Mouse (Mus musculus) midbrain, embryonic 13.5 days (tissue): Measurements from ENCODE around the gene Homer3. TPM values are rescaled to one million over a fixed set of nuclear protein-coding genes. Genes with fewer than 3 reads are reported as not detected.

Source experiments
- ATAC-seq: fragments of 200-750 bp; cut with Nextera tagmentation; 2 replicates; pipeline ENCODE4 v1.8.0; 2017; ENCODE audit warnings: mild to moderate bottlenecking, moderate TSS enrichment, moderate library complexity
- H3K27ac ChIP-seq: fragments of 300-500 bp; sonication (generic); 2 replicates; pipeline ENCODE4 v1.5.1; 2015; ENCODE audit warnings: inconsistent platforms, mild to moderate bottlenecking, moderate library complexity
- H3K27me3 ChIP-seq: fragments of 300-500 bp; sonication (generic); 2 replicates; pipeline ENCODE4 v1.6.1; 2015; ENCODE audit warnings: mild to moderate bottlenecking, inconsistent platforms
- H3K36me3 ChIP-seq: fragments of 300-500 bp; sonication (generic); 2 replicates; pipeline ENCODE4 v1.6.1; 2015; ENCODE audit warnings: mild to moderate bottlenecking, inconsistent platforms
- H3K4me1 ChIP-seq: fragments of 300-500 bp; sonication (generic); replicated peaks from 2 replicates; pipeline ENCODE4 v1.6.1; 2015; ENCODE audit warnings: inconsistent platforms
- H3K4me2 ChIP-seq: fragments of 300-500 bp; sonication (generic); replicated peaks from 2 replicates; pipeline ENCODE4 v1.6.1; 2015; ENCODE audit warnings: moderate library complexity, mild to moderate bottlenecking, inconsistent platforms
- H3K4me3 ChIP-seq: fragments of 300-500 bp; sonication (generic); replicated peaks from 2 replicates; pipeline ENCODE4 v1.5.1; 2015; ENCODE audit warnings: mild to moderate bottlenecking, inconsistent platforms
- H3K9ac ChIP-seq: fragments of 300-500 bp; sonication (generic); replicated peaks from 2 replicates; pipeline ENCODE4 v1.6.1; 2015; ENCODE audit warnings: mild to moderate bottlenecking, inconsistent platforms
- H3K9me3 ChIP-seq: fragments of 300-500 bp; sonication (generic); 2 replicates; pipeline ENCODE4 v1.6.1; 2016; ENCODE audit warnings: mild to moderate bottlenecking, inconsistent platforms
- WGBS: fragments of 180-500 bp; shearing (Covaris S2); methylation state at CpG from one replicate; pipeline ENCODE4 v1.1.7; 2015; 5-methylcytosine and 5-hydroxymethylcytosine counted together
- polyA plus RNA-seq: library from polyadenylated mRNA; unstranded; fragments of >200 nt; fragmentation: Nextera tagmentation; extraction: Ambion mirVana; gene quantifications from 2 replicates; pipeline ENCODE4 v1.2.1, GENCODE M21; 2015

Gene Homer3
- polyA plus RNA-seq, 1 experiment from 2014 or later: 61.5 TPM

DNA sequence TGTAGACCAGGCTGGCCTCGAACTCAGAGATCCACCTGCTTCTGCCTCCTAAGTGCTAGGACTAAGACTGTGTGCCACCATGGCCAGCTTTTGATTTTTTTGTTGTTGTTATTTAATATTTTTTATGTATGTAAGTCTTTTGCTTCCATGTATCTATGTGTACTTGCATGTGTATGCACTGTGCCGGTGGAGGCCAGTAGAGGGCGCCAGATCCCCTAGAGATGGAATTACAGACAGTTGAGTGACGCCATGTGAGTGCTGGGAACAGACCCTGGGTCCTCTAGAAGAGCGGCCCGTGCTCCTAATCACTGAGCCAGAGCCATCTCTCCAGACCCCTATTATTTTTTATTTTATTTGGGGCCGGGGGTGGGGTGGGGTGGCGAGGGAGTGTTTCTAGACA, 4.1 kb downstream of the Homer3 start:
- Histone ChIP-seq H3K9me3 (no peaks in the 10 kb centered on the region), H3K27ac (no peak overlapping the region), H3K9ac (no peak overlapping the region), H3K4me3 (no peak overlapping the region), H3K27me3 (no peaks in the 10 kb centered on the region), H3K4me2 (no peak overlapping the region), H3K4me1 (peaks cover 22% of the 10 kb centered on the region), H3K36me3 (peaks cover 67% of the 10 kb centered on the region)
- whole genome bisulfite sequencing: 89% methylated on average over 8 of the region's 8 CpGs
- no peak for ATAC-seq

DNA sequence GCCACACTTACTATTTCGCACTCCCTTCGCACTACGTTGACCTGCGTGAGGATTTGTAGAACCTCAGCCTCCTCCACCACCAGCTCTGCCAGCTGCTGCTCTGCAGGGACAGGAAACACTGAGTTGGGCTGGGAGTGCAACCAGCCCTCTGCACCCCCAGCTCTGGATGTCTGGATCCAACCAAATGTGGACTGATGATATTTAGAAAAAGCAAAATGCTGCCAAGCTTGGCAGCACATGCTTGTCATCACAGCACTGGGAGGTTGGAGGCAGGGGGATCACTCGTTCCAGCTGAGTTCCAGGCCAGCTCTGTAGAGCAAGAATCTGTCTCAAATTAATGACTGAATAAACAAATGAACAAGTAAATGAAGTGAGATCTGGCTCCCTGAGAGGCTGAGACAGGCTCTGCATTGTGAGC, 11.4 kb downstream of the Homer3 start:
- H3K27ac ChIP-seq: no peak overlapping the region
- H3K27me3 ChIP-seq: no peaks in the 10 kb centered on the region
- no peak for ATAC-seq
- no peaks in the 10 kb centered on the region for H3K4me1 ChIP-seq
- H3K4me2 ChIP-seq: no peak overlapping the region
- H3K36me3 ChIP-seq: peaks cover 93% of the 10 kb centered on the region
- 83% methylated on average over 5 of the region's 5 CpGs for WGBS
- no peaks in the 10 kb centered on the region for H3K9me3 ChIP-seq
- H3K9ac ChIP-seq: no peak overlapping the region
- no peak overlapping the region for H3K4me3 ChIP-seq

DNA sequence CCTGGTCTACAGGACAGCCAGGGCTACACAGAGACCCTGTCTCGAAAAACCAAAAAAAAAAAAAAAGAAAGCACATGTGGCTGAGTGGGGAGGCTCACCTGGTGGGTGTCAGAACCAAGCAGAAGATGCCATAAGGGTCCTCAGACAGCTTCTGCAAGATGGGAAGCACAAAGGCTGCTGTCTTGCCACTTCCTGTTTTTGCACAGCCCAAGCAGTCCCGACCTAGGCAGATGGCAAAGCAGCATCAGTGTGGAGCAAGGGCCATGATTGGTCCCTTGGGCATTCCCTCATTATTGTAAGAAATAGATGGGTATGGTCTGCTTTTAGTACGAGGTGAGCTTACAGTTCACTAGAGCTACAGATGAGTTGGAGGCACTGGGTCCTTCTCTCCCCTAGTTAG, 18.3 kb downstream of the Homer3 start:
- Histone ChIP-seq H3K27ac (no peak overlapping the region), H3K4me3 (no peak overlapping the region), H3K4me2 (no peak overlapping the region), H3K27me3 (no peaks in the 10 kb centered on the region), H3K9ac (no peak overlapping the region), H3K36me3 (peaks cover 60% of the 10 kb centered on the region), H3K9me3 (no peaks in the 10 kb centered on the region), H3K4me1 (peaks cover 33% of the 10 kb centered on the region)
- no peak for ATAC-seq
- WGBS: 81% methylated on average over 3 of the region's 3 CpGs

DNA sequence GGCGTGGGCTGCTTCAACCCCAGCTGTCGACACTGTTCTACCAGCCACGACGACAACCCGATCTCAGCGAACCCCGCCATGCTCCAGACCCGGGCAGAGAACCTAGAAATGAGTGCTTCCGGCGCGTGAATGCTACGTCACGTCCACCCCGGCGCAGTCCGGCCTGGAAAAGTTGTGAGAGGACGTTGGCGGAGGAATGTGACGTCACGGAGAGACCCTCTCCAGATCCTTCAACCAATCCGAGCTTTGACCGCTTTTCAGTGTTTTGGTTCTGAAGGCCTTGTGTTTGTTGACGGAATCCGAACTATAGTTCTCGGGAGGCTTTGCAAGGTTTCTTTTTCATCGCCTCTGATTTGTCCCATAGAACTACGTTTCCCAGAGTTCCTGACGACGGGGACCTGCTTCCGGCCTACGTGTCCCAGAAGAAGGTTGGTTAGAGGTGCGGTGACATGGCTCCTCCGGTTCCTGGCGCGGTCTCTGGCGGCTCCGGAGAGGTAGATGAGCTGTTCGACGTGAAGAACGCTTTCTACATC, 19.8 kb downstream of the Homer3 start, which contains the start of the genes Ddx49 and Cope:
Ddx49 (minus strand) TSS at position 132 of the 533 bp plus-strand sequence.
Cope (plus strand) TSS at position 161 of the 533 bp plus-strand sequence.
- Histone ChIP-seq H3K4me1 (peaks cover 33% of the 10 kb centered on the region), H3K9me3 (no peaks in the 10 kb centered on the region), H3K27ac (peak within 1 kb of the TSS; percentile 60; the same call in 1 of the 2 replicates), H3K9ac (peak within 1 kb of the TSS; percentile 83), H3K36me3 (peaks cover 57% of the 10 kb centered on the region), H3K4me3 (peak within 1 kb of the TSS; percentile 89), H3K4me2 (peak within 1 kb of the TSS; percentile 97), H3K27me3 (no peaks in the 10 kb centered on the region)
- ATAC-seq: peak; percentile 94
- WGBS: 0% methylated on average over 40 of the region's 40 CpGs

DNA sequence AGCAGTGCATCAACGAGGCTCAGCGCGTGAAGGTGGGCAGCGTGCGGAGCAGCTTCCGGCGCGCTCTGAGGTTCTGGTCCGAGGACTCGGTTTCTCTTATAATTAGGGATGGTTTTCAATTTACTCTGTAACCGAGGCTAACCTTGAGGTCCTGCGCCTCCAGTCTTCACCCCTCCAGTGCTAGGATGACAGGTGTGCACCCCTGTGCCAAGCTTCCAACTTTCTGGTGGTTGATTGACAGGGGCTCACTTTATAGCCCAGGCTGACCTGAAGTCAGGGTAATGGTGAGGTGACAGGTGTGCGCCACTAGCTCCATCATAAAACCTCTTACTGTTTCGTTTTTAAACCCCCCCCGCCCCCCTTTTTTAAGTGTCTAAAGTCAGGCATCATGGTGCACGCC, 20.3 kb downstream of the Homer3 start:
- H3K9me3 ChIP-seq: no peaks in the 10 kb centered on the region
- H3K4me2 ChIP-seq: peak overlapping the region; percentile 97
- H3K36me3 ChIP-seq: peaks cover 57% of the 10 kb centered on the region
- 5% methylated on average over 16 of the region's 16 CpGs for WGBS
- ATAC-seq: peak; percentile 48
- peak overlapping the region; percentile 89 for H3K4me3 ChIP-seq
- no peaks in the 10 kb centered on the region for H3K27me3 ChIP-seq
- peak overlapping the region; percentile 83 for H3K9ac ChIP-seq
- peak overlapping the region; percentile 60; the same call in 1 of the 2 replicates for H3K27ac ChIP-seq
- peaks cover 33% of the 10 kb centered on the region for H3K4me1 ChIP-seq

DNA sequence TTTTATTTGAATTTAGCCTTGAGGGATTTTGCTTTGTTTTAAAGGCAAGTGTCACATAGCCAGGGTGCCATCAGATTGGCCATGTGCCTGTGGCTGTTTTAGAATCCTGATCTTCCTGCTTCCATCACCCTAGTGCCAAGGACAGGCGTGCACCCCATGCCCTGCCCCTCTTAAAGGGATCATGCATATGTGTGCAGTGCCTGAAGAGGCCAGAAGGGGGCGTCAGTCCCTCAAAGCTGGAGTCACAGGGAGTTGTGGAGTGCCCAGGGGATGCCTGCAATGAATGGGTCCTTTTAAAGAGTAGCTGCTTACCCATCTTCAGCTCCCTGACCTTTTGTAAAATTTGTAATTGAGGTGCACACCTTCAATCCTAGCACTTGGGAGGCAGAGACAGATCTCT, 26.7 kb downstream of the Homer3 start:
- no peak for ATAC-seq
- 22% methylated on average over 2 of the region's 2 CpGs for WGBS
- Histone ChIP-seq H3K9ac (no peak overlapping the region), H3K4me1 (peaks cover 6% of the 10 kb centered on the region), H3K9me3 (no peaks in the 10 kb centered on the region), H3K27me3 (no peaks in the 10 kb centered on the region), H3K4me2 (no peak overlapping the region), H3K27ac (no peak overlapping the region), H3K36me3 (peaks cover 89% of the 10 kb centered on the region), H3K4me3 (no peak overlapping the region)

DNA sequence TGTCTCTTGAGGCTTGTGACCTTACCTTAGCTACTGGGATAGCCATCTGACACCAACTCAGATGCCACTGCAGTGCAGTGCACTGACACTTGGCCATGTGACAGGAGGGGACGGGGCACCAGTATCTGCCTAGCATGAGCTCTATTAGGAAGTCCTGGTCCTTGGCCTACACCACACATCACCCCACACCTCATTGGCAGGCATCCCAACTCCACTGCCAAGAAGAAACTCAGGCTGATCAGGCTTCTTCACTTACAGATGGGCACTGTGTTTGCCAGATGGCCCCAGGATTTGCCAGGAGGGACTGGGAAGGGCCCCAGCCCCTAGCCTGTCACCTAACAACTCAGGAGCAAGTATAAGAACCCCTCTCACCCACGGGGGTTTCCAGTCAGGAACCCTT, 30.8 kb downstream of the Homer3 start:
- H3K4me2 ChIP-seq: no peak overlapping the region
- peaks cover 37% of the 10 kb centered on the region for H3K4me1 ChIP-seq
- H3K36me3 ChIP-seq: peaks cover 54% of the 10 kb centered on the region
- no peak for ATAC-seq
- H3K27me3 ChIP-seq: no peaks in the 10 kb centered on the region
- WGBS: 96% methylated on average over 2 of the region's 2 CpGs
- no peaks in the 10 kb centered on the region for H3K9me3 ChIP-seq
- H3K27ac ChIP-seq: no peak overlapping the region
- no peak overlapping the region for H3K9ac ChIP-seq
- no peak overlapping the region for H3K4me3 ChIP-seq

DNA sequence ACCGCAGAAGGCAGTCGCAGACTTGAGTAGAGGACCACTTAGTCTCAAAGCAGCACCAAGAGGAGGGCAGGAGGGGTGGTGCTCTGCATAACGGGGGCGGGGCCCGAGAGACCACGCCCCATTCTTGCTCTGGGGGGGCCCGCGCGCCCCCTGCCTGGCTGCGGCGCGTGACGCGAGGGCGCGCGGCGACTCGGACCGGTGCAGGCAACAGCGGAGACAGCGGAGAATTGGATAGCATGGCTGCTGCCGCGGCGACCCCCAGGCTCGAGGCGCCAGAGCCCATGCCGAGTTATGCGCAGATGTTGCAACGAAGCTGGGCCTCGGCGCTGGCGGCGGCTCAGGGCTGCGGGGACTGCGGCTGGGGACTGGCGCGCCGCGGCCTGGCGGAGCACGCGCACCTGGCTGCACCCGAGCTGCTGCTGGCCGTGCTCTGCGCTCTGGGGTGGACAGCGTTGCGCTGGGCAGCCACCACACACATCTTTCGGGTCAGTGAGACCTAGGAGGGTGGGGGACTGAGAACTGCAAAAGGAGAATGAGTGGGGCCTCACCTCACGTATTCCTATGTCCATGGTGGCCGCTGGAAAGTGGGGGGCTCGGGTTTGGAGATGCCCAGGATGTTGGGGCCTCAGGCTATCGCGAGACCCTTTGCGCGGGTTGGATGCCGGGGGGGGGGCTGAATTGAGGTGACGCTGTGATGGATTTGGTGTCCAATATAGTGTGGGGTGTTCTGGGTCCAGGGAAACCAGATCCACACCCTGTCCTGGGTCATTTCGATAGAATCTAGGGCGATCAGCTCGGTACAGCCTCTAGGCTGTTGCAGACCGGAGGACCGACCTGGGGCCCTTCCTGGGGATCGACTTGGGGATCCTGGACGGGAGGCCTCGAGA, 33.2 kb downstream of the Homer3 start, which contains the start of gene Cers1:
Cers1 (plus strand) TSS at position 152 of the 887 bp plus-strand sequence.
- 2% methylated on average over 63 of the region's 66 CpGs for WGBS

DNA sequence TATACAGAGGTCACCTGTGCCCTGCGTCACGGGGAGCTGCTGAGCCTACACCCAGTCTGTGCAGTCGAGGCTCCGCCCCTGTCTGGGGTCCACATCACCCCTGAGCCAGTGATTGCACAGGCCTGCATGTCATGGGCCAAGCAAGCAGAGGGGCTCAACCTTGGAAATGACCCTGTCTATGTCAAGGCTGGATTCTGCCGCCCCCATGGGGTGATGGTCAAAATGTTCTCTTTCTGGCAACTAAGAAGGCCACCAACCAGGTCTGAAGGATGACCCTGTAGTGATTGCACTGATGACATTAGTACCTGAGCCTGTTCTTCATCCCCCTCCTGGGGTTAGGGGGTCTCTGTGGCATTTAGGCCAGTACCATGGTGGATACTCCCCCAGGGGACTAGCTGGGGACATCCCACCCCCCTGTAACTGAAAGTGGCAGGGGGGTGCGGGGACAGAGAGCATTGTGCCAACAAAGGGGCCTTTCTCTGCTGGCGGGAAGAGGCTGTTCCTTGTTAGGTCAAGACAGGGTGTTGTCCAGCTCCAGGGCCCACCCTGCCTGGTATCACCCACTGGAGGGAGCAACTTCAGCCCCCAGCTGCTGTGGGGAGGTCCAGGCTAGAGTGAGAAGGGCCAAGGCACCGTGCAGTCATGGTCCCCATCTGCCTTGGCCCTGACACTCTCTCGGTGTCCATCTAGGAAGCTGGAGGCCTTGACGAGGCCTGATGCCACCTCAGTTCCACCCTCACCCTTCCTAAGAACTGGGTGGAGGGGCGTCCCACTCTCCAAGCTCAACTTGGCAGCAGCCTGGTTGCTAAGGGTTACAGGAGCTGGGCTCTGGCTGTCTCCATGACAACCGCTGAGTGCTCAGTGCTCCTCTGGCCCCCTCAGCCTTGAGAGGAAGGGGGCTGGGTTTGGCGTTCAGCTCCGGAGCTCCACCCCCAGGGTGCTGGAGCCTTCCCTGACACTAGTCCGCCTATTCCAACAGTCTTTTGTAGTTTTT, 34.2 kb downstream of the Homer3 start:
- Histone ChIP-seq H3K9me3 (no peaks in the 10 kb centered on the region), H3K27me3 (no peaks in the 10 kb centered on the region), H3K4me3 (peak overlapping the region; percentile 66), H3K36me3 (peaks cover 50% of the 10 kb centered on the region), H3K4me2 (peak overlapping the region; percentile 68), H3K9ac (peak overlapping the region; percentile 84), H3K4me1 (peaks cover 37% of the 10 kb centered on the region), H3K27ac (peak overlapping the region; percentile 95)
- ATAC-seq: peak; percentile 91
- WGBS: 5% methylated on average over 15 of the region's 15 CpGs

More for the DNA sequence above, 33.2 kb downstream of the Homer3 start, which contains the start of gene Cers1:
- Histone ChIP-seq H3K36me3 (peaks cover 51% of the 10 kb centered on the region), H3K9ac (peak within 1 kb of the TSS; percentile 84), H3K27me3 (no peaks in the 10 kb centered on the region), H3K27ac (peak within 1 kb of the TSS; percentile 95), H3K4me3 (peak within 1 kb of the TSS; percentile 66), H3K4me1 (peaks cover 37% of the 10 kb centered on the region), H3K4me2 (peak within 1 kb of the TSS; percentile 68), H3K9me3 (no peaks in the 10 kb centered on the region)
- ATAC-seq: peak; percentile 61

DNA sequence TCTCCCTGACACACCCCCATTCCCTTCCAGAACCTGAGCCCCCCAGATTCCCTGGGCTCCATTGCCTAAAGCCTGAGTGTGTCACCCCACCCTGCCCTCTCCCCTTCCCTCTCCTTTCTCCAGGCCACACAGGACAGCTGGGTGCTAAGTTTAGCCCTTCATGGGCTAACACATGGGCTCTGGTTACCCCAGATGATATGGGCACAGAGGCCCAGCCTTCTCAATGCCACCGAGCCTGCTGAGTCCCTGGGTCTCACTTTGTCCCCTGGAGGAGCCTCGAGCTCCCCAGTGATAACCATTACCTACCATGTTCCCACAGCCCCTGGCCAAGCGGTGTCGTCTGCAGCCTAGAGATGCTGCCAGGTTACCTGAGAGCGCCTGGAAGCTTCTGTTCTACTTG, 35.2 kb downstream of the Homer3 start:
- Histone ChIP-seq H3K9ac (peak overlapping the region; percentile 84), H3K36me3 (peaks cover 50% of the 10 kb centered on the region), H3K9me3 (no peaks in the 10 kb centered on the region), H3K4me1 (peaks cover 37% of the 10 kb centered on the region), H3K27me3 (no peaks in the 10 kb centered on the region), H3K4me3 (peak overlapping the region; percentile 66), H3K4me2 (peak overlapping the region; percentile 68), H3K27ac (peak overlapping the region; percentile 95)
- 92% methylated on average over 5 of the region's 5 CpGs for WGBS
- no peak for ATAC-seq

DNA sequence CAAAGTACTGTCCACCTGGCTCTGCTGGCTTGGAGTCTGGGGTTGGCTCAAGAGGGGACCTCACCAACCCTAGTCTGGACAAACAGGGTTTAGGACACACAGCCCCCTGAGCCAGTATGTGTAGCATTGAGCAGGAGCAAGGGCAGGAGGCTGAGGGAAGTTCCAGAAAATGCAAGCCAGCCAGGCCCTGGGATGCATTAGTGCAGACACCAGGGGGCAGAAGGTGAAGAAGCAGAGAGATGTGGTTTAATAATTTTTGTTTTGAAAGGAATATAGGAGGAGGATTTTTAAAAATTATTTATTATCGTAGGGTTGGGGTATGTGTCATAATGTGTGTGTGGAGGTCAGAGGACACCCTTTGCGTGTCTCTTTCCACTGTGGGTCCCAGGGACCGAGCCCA, 41.1 kb downstream of the Homer3 start:
- WGBS: 95% methylated on average over 3 of the region's 3 CpGs
- ATAC-seq: no peak
- Histone ChIP-seq H3K4me2 (no peak overlapping the region), H3K27ac (no peak overlapping the region), H3K9me3 (no peaks in the 10 kb centered on the region), H3K9ac (no peak overlapping the region), H3K4me1 (no peaks in the 10 kb centered on the region), H3K27me3 (peaks cover 2% of the 10 kb centered on the region; the same call in 1 of the 2 replicates), H3K36me3 (peaks cover 81% of the 10 kb centered on the region), H3K4me3 (no peak overlapping the region)
